Mouse (Mus musculus): ENCODE measurements around the gene Zfr.
"Not testable (repeated sequence)": the region's sequence is repeated elsewhere in the genome, so short reads cannot be mapped to it uniquely, and the experiment has no call there.

Zfr gene

GRCm38 (mm10) chr15:12194817-12195735 is 77.4 kb downstream of the Zfr start:
- no peak for DNase-seq (ENCODE audit: low spot score)

GRCm38 (mm10) chr15:12195966-12196365 is 78.3 kb downstream of the Zfr start:
- no peak for DNase-seq (ENCODE audit: low spot score)

- peak; percentile 55 for DNase-seq (ENCODE audit: low spot score)
These were observed 79.0 kb downstream of the Zfr start for GRCm38 (mm10) chr15:12196410-12197191.

GRCm38 (mm10) chr15:12197361-12197760 is 79.7 kb downstream of the Zfr start:
- DNase-seq (ENCODE audit: low spot score), result no peak

GRCm38 (mm10) chr15:12200021-12200420 is 82.4 kb downstream of the Zfr start:
- DNase-seq (ENCODE audit: low spot score), result no peak

- DNase-seq (ENCODE audit: low spot score), result no peak
These were observed 84.2 kb downstream of the Zfr start for GRCm38 (mm10) chr15:12201856-12202255.

GRCm38 (mm10) chr15:12202456-12202855 is 84.8 kb downstream of the Zfr start:
- no peak for DNase-seq (ENCODE audit: low spot score)

GRCm38 (mm10) chr15:12203008-12203407 is 85.4 kb downstream of the Zfr start:
- DNase-seq (ENCODE audit: low spot score), result not testable (repeated sequence)

- DNase-seq (ENCODE audit: low spot score), result no peak
These were observed 86.1 kb downstream of the Zfr start for GRCm38 (mm10) chr15:12203512-12204318.

GRCm38 (mm10) chr15:12204319-12205159 is 86.9 kb downstream of the Zfr start, which contains the start of gene Mtmr12:
Mtmr12 (plus strand) TSS chr15:12205028.
- peak; percentile 100 for DNase-seq (ENCODE audit: low spot score)

- no peak for DNase-seq (ENCODE audit: low spot score)
These were observed 87.7 kb downstream of the Zfr start for GRCm38 (mm10) chr15:12205160-12205901.

GRCm38 (mm10) chr15:12205902-12206645 is 88.4 kb downstream of the Zfr start:
- DNase-seq (ENCODE audit: low spot score), result no peak

- DNase-seq (ENCODE audit: low spot score), result no peak
These were observed 89.1 kb downstream of the Zfr start for GRCm38 (mm10) chr15:12206646-12207222.

GRCm38 (mm10) chr15:12207556-12208090 is 90.0 kb downstream of the Zfr start:
- no peak for DNase-seq (ENCODE audit: low spot score)

GRCm38 (mm10) chr15:12211577-12211976 is 93.9 kb downstream of the Zfr start:
- no peak for DNase-seq (ENCODE audit: low spot score)

GRCm38 (mm10) chr15:12212266-12212665 is 94.6 kb downstream of the Zfr start:
- DNase-seq (ENCODE audit: low spot score), result no peak

GRCm38 (mm10) chr15:12214531-12215414 is 97.1 kb downstream of the Zfr start:
- no peak for DNase-seq (ENCODE audit: low spot score)

- DNase-seq (ENCODE audit: low spot score), result no peak
These were observed 97.7 kb downstream of the Zfr start for GRCm38 (mm10) chr15:12215415-12215718.
